Mouse (Mus musculus): ENCODE data around the gene Dchs2.
A peak's percentile ranks its signal among the peaks of the same experiment; 100 is the strongest.

Gene Dchs2

GRCm38 (mm10) chr3:83259421-83259820 lies 131.7 kb downstream of the Dchs2 start:
- DNase-seq (ENCODE audit: low spot score) = no peak

GRCm38 (mm10) chr3:83266009-83266408 lies 138.3 kb downstream of the Dchs2 start:
- DNase-seq (ENCODE audit: low spot score) = no peak

- no peak for DNase-seq (ENCODE audit: low spot score)
Measured at GRCm38 (mm10) chr3:83270228-83270627, 142.5 kb downstream of the Dchs2 start.

GRCm38 (mm10) chr3:83270982-83271381 lies 143.2 kb downstream of the Dchs2 start:
- no peak for DNase-seq (ENCODE audit: low spot score)

- peak; percentile 39 for DNase-seq (ENCODE audit: low spot score)
Measured at GRCm38 (mm10) chr3:83273555-83274244, 146.0 kb downstream of the Dchs2 start.

GRCm38 (mm10) chr3:83275703-83276102 lies 148.0 kb downstream of the Dchs2 start:
- DNase-seq (ENCODE audit: low spot score) = no peak

GRCm38 (mm10) chr3:83283882-83284281 lies 156.1 kb downstream of the Dchs2 start:
- DNase-seq (ENCODE audit: low spot score) = no peak

- DNase-seq (ENCODE audit: low spot score) = peak; percentile 39
Measured at GRCm38 (mm10) chr3:83286975-83287405, 159.2 kb downstream of the Dchs2 start.

GRCm38 (mm10) chr3:83288118-83288840 lies 160.5 kb downstream of the Dchs2 start:
- DNase-seq (ENCODE audit: low spot score) = no peak

GRCm38 (mm10) chr3:83290482-83290881 lies 162.7 kb downstream of the Dchs2 start:
- no peak for DNase-seq (ENCODE audit: low spot score)

- DNase-seq (ENCODE audit: low spot score) = no peak
Measured at GRCm38 (mm10) chr3:83290953-83291352, 163.2 kb downstream of the Dchs2 start.

GRCm38 (mm10) chr3:83299783-83300382 lies 172.1 kb downstream of the Dchs2 start:
- no peak for DNase-seq (ENCODE audit: low spot score)

GRCm38 (mm10) chr3:83303876-83304275 lies 176.1 kb downstream of the Dchs2 start:
- DNase-seq (ENCODE audit: low spot score) = peak; percentile 3

GRCm38 (mm10) chr3:83345928-83346327 lies 218.2 kb downstream of the Dchs2 start:
- DNase-seq (ENCODE audit: low spot score) = no peak

- DNase-seq (ENCODE audit: low spot score) = no peak
Measured at GRCm38 (mm10) chr3:83368500-83369068, 240.8 kb downstream of the Dchs2 start.

GRCm38 (mm10) chr3:83369871-83370270 lies 242.1 kb downstream of the Dchs2 start:
- DNase-seq (ENCODE audit: low spot score) = no peak

- no peak for DNase-seq (ENCODE audit: low spot score)
Measured at GRCm38 (mm10) chr3:83374333-83374732, 246.6 kb downstream of the Dchs2 start.

- DNase-seq (ENCODE audit: low spot score) = no peak
Measured at GRCm38 (mm10) chr3:83376834-83377233, 249.1 kb downstream of the Dchs2 start.

Data from yolk sac, embryonic 10.5 days (tissue).